Mouse (Mus musculus): ENCODE data around the gene Camta1. TPM values are rescaled to one million over a fixed set of nuclear protein-coding genes. Genes with fewer than 3 reads are reported as not detected.
A peak's percentile ranks its signal among the peaks of the same experiment; 100 is the strongest.

Camta1 gene
- total RNA-seq, 2 experiments from 2014 or later: 91.0 to 104 TPM

GRCm38 (mm10) chr4:151144121-151144520 is 717.6 kb downstream of the Camta1 start:
- no peak for DNase-seq

- peak; percentile 67 for DNase-seq
These were observed 720.3 kb downstream of the Camta1 start for GRCm38 (mm10) chr4:151141196-151141880.

- DNase-seq: no peak
These were observed 721.2 kb downstream of the Camta1 start for GRCm38 (mm10) chr4:151140368-151140982.

GRCm38 (mm10) chr4:151139053-151139840 is 722.4 kb downstream of the Camta1 start:
- DNase-seq: peak; percentile 62

GRCm38 (mm10) chr4:151138586-151138985 is 723.1 kb downstream of the Camta1 start:
- DNase-seq: no peak

GRCm38 (mm10) chr4:151138135-151138534 is 723.5 kb downstream of the Camta1 start:
- no peak for DNase-seq

GRCm38 (mm10) chr4:151137701-151138100 is 724.0 kb downstream of the Camta1 start:
- DNase-seq: no peak

GRCm38 (mm10) chr4:151135491-151135890 is 726.2 kb downstream of the Camta1 start:
- DNase-seq: no peak

GRCm38 (mm10) chr4:151133760-151134159 is 727.9 kb downstream of the Camta1 start:
- DNase-seq: no peak

- peak; percentile 78 for DNase-seq
These were observed 729.2 kb downstream of the Camta1 start for GRCm38 (mm10) chr4:151132493-151132892.

- DNase-seq: peak; percentile 38
These were observed 730.8 kb downstream of the Camta1 start for GRCm38 (mm10) chr4:151130756-151131490.

- peak; percentile 89 for DNase-seq
These were observed 731.7 kb downstream of the Camta1 start for GRCm38 (mm10) chr4:151129725-151130557.

- DNase-seq: no peak
These were observed 732.8 kb downstream of the Camta1 start for GRCm38 (mm10) chr4:151128641-151129541.

GRCm38 (mm10) chr4:151127636-151128548 is 733.8 kb downstream of the Camta1 start:
- DNase-seq: no peak

GRCm38 (mm10) chr4:151118883-151119282 is 742.8 kb downstream of the Camta1 start:
- no peak for DNase-seq

GRCm38 (mm10) chr4:151114574-151114973 is 747.1 kb downstream of the Camta1 start:
- DNase-seq: no peak

GRCm38 (mm10) chr4:151111226-151111625 is 750.5 kb downstream of the Camta1 start:
- DNase-seq: no peak

GRCm38 (mm10) chr4:151108834-151109241 is 752.8 kb downstream of the Camta1 start:
- no peak for DNase-seq

Data from gastrocnemius, postnatal 25 days (tissue).